Mouse (Mus musculus): ENCODE data around the gene Smcr8.
"Not testable (repeated sequence)": the region's sequence is repeated elsewhere in the genome, so short reads cannot be mapped to it uniquely, and the experiment has no call there.

The Smcr8 gene

DNA sequence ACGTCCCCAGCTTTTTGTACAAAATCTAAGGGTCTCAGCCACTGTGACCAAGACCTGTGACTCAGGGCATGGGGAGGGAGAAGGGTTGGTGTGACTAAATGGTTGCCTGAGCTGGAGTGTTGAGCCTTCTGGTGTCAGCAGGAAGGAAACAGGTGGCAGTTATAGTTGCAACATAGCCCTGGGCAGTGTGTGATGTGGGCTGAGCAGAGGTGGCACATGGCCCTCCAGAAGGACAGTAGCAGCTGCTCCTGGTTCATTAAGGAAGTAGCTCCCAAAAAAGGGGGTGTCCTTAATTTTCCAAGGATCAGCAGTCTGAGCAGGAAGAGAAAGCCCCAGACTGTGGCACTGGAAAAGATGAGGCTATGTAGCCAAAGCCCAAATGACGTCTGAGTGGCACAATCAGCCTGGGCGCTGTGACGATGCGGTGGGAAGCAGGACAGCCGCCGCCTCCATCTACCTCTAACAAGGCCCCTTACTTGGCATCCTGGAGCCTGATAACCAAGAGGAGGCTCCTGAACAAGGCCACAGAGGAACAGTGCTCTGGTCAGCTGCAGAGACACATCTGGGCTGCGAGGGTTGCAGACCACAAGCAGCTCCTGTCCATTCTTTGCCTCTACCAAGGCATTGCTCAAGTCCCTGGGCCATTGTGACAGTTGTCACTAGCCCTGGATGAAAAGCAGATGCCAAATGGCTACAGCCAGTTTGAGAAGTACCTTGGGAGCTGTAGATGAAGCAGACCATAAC is 7.0 kb downstream of the Smcr8 start:
- no peak for DNase-seq (ENCODE audit: low spot score in 2 of 2)

DNA sequence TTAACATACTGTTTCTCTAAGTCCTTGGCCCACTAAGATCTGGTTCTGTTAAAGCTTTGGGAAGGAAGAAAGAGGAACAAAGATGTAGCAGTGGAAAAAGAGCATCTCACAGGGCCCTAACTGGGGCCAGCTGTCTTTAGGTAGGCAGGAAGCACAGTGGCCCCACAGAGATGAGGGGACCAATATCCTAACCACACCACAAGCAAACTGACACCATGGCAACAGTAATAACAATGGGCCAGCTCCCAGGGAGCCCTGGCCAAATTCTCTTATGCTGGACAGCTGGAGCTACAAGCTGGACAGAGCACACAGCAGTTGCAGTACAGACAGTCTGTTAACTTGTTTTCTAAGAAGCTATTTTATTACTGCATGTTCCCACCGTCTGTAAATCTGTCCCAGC is 10.3 kb downstream of the Smcr8 start:
- DNase-seq (ENCODE audit: low spot score in 2 of 2): no peak

DNA sequence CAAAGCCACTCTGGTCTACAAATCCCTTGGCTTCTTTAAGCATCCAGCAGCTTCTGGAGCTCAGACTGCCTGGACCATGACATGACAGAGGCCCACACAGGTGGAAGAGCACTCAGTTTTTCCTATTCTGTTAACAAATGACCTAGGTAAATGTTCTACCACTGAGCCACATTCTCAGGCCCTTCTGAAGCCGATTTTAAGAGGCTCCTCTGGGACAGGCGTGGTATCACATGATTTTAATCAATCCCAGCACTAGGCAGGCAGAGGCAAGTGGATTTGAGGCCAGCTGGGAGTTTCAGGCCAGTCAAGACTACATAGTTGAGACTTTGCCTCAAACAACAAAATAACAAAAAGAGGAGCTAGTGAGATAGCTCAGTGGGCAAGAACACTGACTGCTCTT is 13.1 kb downstream of the Smcr8 start:
- no peak for DNase-seq (ENCODE audit: low spot score in 2 of 2)

DNA sequence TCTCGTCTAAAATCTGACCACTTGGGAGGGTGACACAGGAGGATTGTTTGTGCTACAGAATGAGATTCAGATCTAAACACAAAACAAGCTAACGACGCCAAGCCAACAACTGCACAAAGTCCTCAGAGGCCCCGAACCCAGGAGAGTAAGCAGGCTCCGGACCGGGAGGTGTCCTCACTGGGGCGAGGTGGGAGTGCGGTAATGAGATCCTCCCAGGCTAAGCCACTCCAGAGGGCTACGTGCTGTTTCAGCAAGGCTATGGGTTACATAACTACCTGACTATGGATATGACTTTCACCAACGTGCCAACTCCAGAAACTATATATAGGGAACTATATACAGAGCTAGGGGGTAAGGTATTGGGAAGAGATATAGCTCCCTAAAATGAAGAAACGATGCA is 19.0 kb downstream of the Smcr8 start:
- DNase-seq (ENCODE audit: low spot score in 2 of 2): no peak

DNA sequence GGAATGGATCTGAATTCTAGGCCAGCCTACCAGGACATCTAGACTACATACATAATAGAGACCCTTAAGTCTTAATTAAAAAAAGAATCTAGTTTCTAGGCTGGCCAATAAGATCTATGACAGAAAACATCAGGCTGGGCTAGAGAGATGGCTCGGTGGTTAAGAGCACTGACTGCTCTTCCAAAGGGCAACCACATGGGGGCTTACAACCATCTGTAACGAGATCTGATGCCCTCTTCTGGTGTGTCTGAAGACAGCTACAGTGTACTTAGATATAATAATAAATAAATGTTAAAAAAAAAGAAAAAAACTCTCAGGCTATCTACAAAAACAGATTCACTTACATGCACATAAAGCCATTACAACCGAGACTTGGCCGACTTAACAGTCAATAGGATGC is 22.7 kb downstream of the Smcr8 start:
- no peak for DNase-seq (ENCODE audit: low spot score in 2 of 2)

DNA sequence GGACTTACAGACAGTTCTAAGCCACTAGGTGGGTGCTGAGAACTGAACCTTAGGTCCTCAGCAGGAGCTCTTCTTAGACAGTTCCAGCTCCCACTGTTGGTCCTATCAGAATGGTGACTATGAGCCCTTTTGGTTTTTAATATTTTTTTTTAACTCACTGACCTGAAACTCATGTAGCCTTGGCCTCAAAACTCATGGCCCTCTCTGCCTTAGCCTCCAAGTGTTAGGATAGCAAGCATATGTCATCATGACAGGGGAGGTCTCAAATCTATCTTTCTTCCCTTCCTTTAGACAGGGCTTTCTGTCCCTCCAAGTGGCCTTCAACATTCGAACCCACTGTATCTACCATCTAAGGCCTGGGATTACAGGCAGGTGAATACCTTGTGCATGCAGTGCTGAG is 23.6 kb downstream of the Smcr8 start:
- DNase-seq (ENCODE audit: low spot score in 2 of 2): no peak

DNA sequence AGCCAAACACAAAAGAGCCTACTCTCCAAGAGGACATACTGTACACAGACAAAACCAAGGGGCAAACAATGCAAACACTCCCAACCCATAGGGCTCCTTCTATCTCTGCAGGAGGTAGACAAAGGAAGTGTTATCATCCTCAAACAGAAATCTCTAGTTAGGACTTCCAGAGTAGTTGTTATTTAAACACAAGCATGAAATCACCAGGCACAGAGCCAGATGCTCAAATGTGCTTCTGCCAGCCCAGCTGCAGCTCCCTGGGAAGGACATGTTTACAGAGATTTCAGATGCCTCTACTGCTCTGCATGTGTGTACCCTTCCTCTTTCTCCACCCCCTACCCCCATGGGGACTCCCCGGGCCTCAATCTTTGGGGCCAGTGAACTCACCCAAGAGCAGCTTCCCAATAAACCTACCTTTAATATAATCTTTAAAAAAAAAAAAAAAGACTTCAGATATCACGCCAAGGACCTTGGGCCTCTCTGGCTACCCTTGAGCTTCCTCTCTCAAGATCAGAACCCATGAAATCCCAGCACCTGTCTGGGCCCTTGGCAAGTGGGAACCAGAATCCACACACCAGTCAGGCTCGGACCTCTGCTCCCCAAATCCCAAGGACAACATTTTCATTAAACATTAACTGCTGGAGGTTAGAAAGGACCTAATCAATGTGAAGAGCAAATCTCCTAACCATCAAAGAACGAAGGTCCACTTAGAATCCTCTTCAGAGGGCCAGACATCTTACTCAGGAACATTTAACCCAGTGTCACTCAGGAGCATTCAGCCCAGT is 31.2 kb downstream of the Smcr8 start:
- no peak for DNase-seq (ENCODE audit: low spot score in 2 of 2)

DNA sequence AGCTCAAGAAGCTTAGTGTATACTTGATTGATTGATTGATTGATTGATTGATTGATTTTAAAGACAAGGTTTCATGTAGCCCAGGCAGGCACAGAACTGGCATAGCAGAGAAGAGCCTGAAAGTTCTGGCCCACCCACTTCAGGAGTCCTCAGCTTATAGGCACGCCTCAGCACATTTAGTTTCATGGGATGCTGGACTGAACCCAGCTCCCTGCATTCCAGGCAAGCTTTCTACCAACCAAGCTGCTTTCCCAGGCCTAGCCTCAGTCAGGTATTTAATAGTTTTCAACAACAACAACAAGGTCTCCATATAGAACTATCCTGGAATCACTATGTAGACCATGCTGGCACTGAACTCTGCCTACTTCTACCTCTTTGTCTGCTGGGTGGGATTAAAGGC is 32.2 kb downstream of the Smcr8 start:
- no peak for DNase-seq (ENCODE audit: low spot score in 2 of 2)

DNA sequence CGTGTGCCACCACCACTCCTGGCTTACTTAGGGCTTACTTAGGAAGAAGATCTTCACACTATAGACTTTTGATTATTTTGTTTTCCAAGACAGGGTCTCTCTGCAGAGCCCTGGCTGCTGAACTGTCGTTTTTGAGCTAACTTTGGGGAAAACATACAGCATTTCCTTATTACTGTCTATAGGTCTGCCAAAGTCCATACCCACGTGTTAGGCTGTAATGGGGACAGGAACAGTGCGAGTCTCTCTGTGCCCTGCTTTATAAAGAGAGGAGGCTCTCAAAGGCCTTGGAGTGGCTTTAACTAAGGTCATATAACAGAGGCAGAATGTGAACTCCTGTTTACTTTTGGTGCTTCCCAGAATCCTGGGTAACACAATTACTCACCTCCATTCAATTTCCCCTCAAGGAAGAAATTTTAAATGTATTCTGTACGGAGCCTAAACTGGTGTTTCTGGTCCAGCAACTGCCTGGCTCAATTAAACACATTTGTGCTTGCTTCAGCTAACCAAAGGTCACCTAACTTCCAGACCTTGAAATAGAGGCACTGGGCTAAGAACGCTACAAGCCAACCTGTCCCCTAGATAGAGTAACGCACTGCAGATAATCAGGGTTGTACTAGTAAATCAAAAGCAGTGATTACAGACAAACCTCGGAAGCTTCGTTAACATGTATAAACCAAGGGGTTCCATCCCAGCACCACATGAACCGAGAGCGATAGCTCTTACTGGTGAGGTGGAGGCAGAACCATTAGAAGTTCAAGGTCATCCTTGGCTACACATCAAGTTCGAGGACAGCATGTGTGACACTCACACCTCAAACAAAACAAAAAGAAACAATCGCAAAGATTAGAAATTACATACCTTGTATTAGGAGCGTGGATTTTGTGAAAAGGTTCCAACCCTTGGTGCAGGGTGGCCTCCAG is 33.0 kb downstream of the Smcr8 start:
- DNase-seq (ENCODE audit: low spot score in 2 of 2): no peak

DNA sequence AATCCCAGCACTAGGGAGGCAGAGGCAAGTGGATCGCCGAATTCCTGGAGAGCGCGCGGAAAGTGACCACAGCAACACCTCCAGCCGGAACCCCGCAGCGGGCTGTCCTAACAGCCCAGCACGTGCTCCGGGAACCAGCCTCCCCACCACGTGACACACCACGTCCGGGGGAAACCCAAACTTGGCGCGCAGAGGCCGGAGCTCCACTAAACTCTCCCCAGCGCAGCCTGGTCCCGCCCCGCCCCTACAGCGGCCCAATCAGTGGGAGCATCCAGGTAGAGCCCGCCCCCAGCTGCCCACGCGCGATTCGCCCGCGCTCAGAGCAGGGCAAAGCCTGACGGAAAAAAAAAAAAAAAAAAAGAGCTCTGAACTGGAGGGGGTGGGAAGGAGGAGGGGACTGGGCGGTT is 33.7 kb downstream of the Smcr8 start:
- peak; percentile 79 to 88 for DNase-seq (ENCODE audit: low spot score in 2 of 2)

DNA sequence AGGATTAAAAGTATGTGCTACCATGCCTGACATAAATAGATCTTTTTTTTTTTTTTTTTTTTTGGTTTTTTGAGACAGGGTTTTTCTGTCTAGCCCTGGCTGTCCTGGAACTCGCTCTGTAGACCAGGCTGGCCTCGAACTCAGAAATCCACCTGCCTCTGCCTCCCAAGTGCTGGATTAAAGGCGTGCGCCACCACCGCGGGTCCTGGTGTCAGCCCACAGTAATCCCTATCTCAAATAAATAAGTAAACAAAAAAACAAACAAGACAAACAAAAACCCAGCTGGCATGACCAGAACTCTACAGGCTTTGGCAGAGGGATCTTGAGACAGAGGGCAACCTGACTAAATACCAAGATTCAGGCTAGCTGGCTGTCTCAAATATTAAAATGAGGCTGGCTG is 34.3 kb downstream of the Smcr8 start, which contains the start of gene Shmt1:
Gene Shmt1, minus strand, starts transcription at position 101 of the 400 bp plus-strand sequence.
- DNase-seq (ENCODE audit: low spot score in 2 of 2): not testable (repeated sequence)

DNA sequence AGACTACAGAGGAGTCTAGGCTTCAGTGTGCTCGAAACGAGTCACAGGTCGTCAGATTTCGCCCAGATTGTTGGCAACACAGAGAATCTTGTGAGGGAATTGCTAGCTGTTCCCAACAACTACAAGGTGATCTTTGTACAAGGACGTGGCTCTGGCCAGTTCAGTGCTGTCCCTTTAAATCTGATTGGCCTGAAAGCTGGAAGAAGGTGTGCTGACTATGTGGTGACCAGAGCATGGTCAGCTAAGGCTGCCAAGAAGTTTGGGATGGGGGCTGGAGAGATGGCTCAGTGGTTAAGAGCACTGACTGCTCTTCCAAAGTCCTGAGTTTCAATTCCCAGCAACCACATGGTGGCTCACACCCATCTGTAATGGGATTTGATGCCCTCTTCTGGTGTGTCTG is 39.1 kb downstream of the Smcr8 start:
- DNase-seq (ENCODE audit: low spot score in 2 of 2): no peak

DNA sequence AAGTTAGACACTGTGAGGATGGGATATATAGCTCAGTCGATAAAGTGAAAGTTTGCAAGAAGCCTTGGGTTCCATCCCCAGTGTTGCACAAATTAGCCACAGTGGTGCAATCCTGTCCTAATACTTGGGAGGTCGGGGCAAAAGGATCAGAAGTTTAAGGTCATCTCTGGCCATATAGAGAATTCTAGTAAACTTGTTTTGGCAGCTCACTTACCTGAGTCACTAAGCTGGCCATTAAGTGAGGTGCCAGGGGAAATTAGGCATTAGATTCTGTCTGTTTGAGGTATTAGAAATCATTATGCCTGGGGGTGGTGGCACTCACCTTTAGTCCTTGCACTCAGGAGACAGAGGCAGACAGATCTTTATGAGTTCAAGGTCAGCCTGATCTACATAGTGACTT is 46.4 kb downstream of the Smcr8 start:
- no peak for DNase-seq (ENCODE audit: low spot score in 2 of 2)

DNA sequence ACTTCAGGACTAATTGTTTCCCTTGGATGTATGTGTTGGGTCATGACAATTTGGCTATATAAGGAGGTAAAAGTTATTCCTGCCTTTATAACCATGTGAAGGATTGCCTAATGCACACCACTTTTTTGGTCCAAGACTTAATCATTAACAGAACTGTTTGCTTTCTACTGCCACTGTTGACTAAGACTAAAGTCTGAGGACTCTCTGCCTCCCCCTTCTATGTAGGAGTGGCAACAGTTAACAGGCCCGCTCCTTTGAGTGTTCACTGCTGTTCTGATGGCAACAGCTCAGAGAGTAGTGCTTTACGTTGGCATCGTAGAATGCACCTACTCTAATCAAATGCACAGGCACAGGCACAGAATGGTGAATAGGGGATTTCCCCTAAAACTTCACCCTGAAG is 47.9 kb downstream of the Smcr8 start:
- DNase-seq (ENCODE audit: low spot score in 2 of 2): no peak

DNA sequence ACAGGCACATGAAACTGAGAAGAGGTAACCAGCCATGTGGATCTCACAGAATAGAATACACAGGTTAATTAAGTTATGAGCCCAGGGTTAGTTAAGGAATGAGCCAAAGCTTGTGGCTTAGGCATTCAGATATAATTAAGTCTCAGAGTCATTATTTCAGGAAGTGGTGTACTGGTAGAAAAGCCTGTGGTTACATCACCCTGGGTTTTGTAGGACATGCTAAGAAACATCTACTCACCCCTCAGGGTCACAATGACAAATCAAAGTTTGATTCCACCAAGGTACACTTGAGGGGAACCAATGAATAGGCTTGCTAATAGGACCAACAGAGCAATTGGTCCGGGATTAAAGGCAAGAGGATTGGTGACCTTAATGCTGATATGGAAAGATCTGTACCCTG is 49.4 kb downstream of the Smcr8 start:
- DNase-seq (ENCODE audit: low spot score in 2 of 2): no peak

DNA sequence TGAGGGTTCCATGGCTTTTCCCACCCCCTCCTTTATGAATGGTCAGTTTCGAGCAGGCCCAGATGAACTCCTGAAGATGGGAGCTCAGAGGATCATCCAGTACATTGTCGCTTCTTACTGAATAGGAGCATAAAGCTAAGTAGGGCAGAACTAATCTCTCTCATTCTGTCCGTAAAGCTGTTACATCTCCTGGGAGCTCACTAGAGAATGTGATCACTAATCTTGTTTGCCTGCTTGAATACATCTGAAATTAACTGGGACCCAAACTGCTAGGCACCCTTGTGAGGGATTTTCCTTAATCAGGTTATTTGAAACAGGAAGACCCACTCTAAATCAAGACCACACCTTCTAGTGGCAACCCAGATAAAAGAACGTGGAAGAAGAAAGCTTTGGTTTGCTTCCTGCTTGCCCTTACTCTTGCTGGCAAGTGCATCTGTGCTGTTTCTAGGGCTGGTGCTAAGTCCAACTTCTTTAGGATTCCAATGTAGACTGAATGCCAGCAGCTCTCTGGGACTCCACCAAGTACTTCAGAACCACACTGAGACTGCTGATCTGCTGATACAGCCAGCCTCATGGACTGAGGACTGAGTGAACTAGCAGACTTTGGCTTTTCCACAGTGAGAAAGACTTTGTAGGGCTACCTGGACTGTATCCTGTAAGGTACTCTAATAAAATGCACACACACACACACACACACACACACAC is 50.1 kb downstream of the Smcr8 start:
- DNase-seq (ENCODE audit: low spot score in 2 of 2): no peak

DNA sequence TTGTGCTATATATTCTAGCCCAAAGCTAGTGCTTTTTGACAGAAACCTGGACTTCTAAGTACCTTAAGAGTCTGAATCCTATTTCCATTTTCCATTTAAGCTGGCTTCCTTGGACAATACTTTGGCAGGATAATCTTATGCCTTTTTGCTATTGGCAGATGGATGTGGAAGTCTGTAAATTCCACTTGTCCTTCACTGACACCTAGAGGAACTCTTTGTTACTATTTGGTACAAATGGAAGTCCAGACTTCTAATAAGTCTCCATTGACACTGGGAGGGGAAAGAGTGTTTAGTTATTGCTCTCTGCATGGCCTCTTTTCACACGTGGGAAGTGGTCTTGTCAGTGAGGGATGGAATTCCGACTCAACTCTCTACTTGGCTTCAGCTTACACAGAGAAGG is 51.6 kb downstream of the Smcr8 start:
- DNase-seq (ENCODE audit: low spot score in 2 of 2): no peak

DNA sequence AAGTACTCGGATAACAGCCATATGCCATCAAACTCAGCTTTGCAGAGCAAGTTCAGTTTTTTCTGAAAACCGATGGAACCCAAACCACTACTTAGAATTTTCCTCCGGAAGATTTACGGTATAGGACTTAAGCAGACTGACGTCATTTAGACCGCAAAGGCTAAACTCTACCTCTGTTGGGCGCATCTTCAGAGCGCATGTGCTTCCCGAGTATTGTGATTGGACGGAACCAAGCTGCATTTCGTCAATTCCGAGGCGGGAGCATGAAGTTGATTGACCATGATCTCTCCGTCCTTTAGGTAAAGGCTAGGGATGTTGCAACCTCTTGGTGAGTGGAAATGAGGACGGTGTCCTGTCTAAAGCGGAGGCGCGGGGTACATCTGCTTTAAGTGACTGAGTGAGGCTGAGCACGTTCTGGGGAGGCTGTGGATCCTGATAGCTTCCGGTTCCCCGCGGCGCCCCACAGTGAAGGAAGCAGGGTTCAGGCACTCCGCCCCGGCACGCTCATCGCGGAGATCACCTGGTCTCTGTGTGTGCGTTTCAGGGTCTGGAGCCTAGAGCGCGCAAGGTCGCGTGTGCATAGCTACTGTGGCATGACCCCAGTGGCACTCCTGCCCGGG is 53.2 kb downstream of the Smcr8 start, which contains the start of gene Dhrs7b:
Gene Dhrs7b, plus strand, starts transcription at position 199 of the 620 bp plus-strand sequence.
- DNase-seq (ENCODE audit: low spot score in 2 of 2): peak; percentile 60 to 64

DNA sequence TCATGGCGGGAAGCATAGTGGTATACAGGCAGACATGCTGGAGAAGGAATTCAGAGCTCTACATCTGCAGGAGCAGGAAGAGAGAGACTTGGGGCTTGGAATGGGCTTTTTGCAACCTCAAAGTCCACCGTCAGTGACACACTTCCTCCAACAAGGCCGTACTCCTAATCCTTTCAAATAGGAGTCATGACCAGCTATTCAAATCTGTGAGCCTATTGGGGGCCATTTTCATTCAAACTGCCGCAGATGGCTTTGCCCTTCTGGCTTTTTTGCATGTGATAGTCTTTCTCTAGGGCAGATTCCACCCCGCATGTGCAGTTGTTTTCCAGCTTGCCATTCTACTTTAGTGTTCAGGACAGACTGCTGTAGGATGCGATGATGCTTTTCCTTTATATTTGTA is 59.6 kb downstream of the Smcr8 start:
- DNase-seq (ENCODE audit: low spot score in 2 of 2): no peak
